Mouse (Mus musculus): ENCODE measurements around the gene a. TPM values are rescaled to one million over a fixed set of nuclear protein-coding genes. Genes with fewer than 3 reads are reported as not detected.
A peak's percentile ranks its signal among the peaks of the same experiment; 100 is the strongest.

The a gene
- total and polyA plus RNA-seq, 3 experiments: not detected

GRCm38 (mm10) chr2:155054672-155055071, 263.5 kb downstream of the a start:
- TF ChIP-seq POLR2A (IDR thresholded peaks at IDR 0.05; ENCODE audit: insufficient read depth, low read depth, low read length) (no peak), CTCF (IDR thresholded peaks at IDR 0.05) (no peak), EP300 (IDR thresholded peaks at IDR 0.05; ENCODE audit: insufficient read depth, low read depth, low read length) (no peak)
- Histone ChIP-seq H3K4me3 (no peak overlapping the region), H3K27ac (no peak overlapping the region), H3K9ac (ENCODE audit: low read depth, low read length) (no peak overlapping the region), H3K36me3 (ENCODE audit: control insufficient read depth, insufficient read depth, low read length) (no peaks in the 10 kb centered on the region), H3K4me1 (ENCODE audit: control insufficient read depth, insufficient read depth, low read length) (peaks cover 8% of the 10 kb centered on the region; the same call in 1 of the 2 replicates), H3K27me3 (ENCODE audit: control insufficient read depth, insufficient read depth, low read length) (no peaks in the 10 kb centered on the region), H3K79me2 (replicated peaks; ENCODE audit: control insufficient read depth, insufficient read depth, low read length) (no peaks in the 10 kb centered on the region)
- WGBS: 86% methylated on average over 3 of the region's 3 CpGs
- intact Hi-C loops (cut with DNase I): no loop called here
- no peak for DNase-seq

GRCm38 (mm10) chr2:155056076-155056578, 264.9 kb downstream of the a start:
- no peaks in the 10 kb centered on the region for H3K36me3 ChIP-seq (ENCODE audit: control insufficient read depth, insufficient read depth, low read length)
- TF ChIP-seq POLR2A (IDR thresholded peaks at IDR 0.05; ENCODE audit: insufficient read depth, low read depth, low read length) (no peak), EP300 (IDR thresholded peaks at IDR 0.05; ENCODE audit: insufficient read depth, low read depth, low read length) (no peak), CTCF (IDR thresholded peaks at IDR 0.05) (no peak)
- 68% methylated on average over 5 of the region's 5 CpGs for WGBS
- H3K9ac ChIP-seq (ENCODE audit: low read depth, low read length): no peak overlapping the region
- no peak overlapping the region for H3K4me3 ChIP-seq
- peaks cover 3% of the 10 kb centered on the region; the same call in 1 of the 2 replicates for H3K4me1 ChIP-seq (ENCODE audit: control insufficient read depth, insufficient read depth, low read length)
- no peak for DNase-seq
- intact Hi-C loops (cut with DNase I): no loop called here
- no peaks in the 10 kb centered on the region for H3K27me3 ChIP-seq (ENCODE audit: control insufficient read depth, insufficient read depth, low read length)
- H3K79me2 ChIP-seq (replicated peaks; ENCODE audit: control insufficient read depth, insufficient read depth, low read length): no peaks in the 10 kb centered on the region
- no peak overlapping the region for H3K27ac ChIP-seq

DNA sequence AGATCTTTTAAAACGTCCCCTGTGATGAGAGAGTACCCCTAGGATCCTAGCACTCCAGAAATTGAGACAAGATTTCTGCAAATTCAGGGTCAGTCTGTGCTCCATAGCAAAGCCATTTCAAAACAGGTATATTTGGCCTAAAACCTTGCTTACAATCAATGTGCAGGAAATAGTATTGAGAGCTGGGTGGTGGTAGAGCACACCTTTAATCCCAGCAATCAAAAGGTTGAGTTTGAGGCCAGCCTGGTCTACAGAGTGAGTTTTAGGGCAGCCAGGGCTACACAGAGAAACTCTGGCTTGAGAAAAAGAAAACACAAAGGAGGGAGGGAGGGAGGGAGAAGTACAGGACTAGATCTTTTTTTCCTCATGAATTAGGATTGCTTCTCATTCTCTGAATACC, 266.2 kb downstream of the a start:
- no peak for DNase-seq
- TF ChIP-seq POLR2A (IDR thresholded peaks at IDR 0.05; ENCODE audit: insufficient read depth, low read depth, low read length) (no peak), CTCF (IDR thresholded peaks at IDR 0.05) (no peak), EP300 (IDR thresholded peaks at IDR 0.05; ENCODE audit: insufficient read depth, low read depth, low read length) (no peak)
- Histone ChIP-seq H3K9ac (ENCODE audit: low read depth, low read length) (no peak overlapping the region), H3K79me2 (replicated peaks; ENCODE audit: control insufficient read depth, insufficient read depth, low read length) (no peaks in the 10 kb centered on the region), H3K36me3 (ENCODE audit: control insufficient read depth, insufficient read depth, low read length) (no peaks in the 10 kb centered on the region), H3K27me3 (ENCODE audit: control insufficient read depth, insufficient read depth, low read length) (no peaks in the 10 kb centered on the region), H3K4me3 (no peak overlapping the region), H3K4me1 (ENCODE audit: control insufficient read depth, insufficient read depth, low read length) (peaks cover 1% of the 10 kb centered on the region; the same call in 1 of the 2 replicates), H3K27ac (no peak overlapping the region)
- WGBS: 69% methylated on average over 1 of the region's 1 CpGs
- intact Hi-C loops (cut with DNase I): no loop called here

DNA sequence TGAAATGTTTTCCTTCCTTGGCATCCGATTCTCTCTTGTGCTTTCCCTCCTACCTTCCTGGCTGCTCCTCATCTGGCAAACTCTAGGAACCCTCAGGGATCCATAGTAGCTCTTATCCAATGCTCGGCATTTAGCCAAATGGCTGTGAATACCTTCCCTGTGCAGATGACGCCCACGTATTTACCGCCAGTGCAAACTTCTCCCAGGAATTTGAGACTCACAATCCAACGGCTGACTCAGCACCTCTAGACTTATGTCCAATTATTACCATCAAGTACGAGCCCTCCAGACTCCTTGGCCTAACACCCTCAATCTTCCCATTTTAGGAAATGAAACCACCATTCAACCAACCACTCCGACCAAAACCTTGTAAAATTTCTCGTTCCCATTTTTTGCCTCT, 279.8 kb downstream of the a start:
- TF ChIP-seq CTCF (IDR thresholded peaks at IDR 0.05): no peak
- TF ChIP-seq POLR2A (IDR thresholded peaks at IDR 0.05; ENCODE audit: insufficient read depth, low read depth, low read length): no peak
- no peak for TF ChIP-seq EP300 (IDR thresholded peaks at IDR 0.05; ENCODE audit: insufficient read depth, low read depth, low read length)
- H3K27ac ChIP-seq: no peak overlapping the region
- no peak overlapping the region for H3K9ac ChIP-seq (ENCODE audit: low read depth, low read length)
- peaks cover 6% of the 10 kb centered on the region for H3K4me1 ChIP-seq (ENCODE audit: control insufficient read depth, insufficient read depth, low read length)
- no peak for DNase-seq
- WGBS: 62% methylated on average over 9 of the region's 9 CpGs
- no peaks in the 10 kb centered on the region for H3K79me2 ChIP-seq (replicated peaks; ENCODE audit: control insufficient read depth, insufficient read depth, low read length)
- intact Hi-C loops (cut with DNase I): loop anchor here (5.0 to 10.0 kb wide), 2 partner anchors 61 to 176 kb away; partner anchors contain the start of genes Eif2s2 and Itch
- H3K4me3 ChIP-seq: no peak overlapping the region
- no peaks in the 10 kb centered on the region for H3K27me3 ChIP-seq (ENCODE audit: control insufficient read depth, insufficient read depth, low read length)
- no peaks in the 10 kb centered on the region for H3K36me3 ChIP-seq (ENCODE audit: control insufficient read depth, insufficient read depth, low read length)

DNA sequence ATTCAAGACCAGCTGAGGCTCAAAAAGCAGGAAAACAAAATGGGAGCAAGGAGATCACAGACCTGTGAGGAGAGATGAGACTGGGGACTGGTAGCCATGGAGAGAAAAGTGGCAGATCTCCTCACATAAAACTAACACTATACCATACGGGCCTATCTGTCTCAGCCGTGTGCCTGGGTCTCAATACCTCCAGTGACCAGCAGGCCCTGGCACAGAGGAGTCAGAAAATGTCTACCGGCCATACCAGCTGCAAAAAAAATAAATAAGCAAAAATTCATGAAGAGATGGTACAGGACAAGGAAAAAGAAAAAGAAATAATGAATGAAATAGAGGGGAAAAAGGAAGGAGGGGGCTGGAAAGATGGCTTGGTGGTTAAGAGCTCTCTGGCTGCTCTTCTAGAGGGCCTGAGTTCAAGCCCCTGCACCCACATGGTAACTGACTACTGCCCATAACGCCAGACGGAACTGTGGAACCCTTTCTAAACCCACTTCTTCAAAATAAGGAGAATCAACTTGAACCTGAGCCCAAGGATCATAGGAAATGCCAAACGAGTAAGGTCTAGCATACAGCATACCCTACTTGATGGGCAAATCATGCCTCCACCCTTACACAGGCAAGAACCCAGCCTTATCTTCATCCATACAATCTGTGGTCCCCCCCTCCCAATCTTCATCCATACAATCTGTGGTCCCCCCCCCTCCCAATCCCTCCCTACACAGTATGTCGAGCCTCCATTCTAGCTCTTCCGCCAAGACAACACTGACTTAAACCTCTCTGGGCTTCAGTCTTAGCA, 281.3 kb downstream of the a start:
- no peaks in the 10 kb centered on the region for H3K36me3 ChIP-seq (ENCODE audit: control insufficient read depth, insufficient read depth, low read length)

DNA sequence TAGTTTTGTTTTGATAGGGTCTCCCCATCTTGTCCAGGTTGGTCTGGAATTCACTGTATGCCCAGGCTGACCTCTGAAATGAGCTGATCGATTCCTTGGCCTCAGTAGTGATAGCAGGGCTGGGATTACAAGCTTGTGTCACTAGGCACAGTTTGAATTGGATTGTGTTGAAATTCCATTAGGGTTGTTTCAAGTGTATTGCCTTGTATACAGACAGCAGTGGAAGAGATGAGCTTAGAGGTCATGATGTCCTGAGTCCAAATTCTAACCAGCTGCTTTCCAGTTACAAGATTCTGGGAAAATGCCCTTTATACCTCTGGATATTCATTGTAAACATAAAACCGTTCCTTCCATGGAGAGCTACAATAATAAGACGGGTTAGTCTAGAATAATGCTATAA, 282.1 kb downstream of the a start:
- Histone ChIP-seq H3K27me3 (ENCODE audit: control insufficient read depth, insufficient read depth, low read length) (no peaks in the 10 kb centered on the region), H3K9ac (ENCODE audit: low read depth, low read length) (no peak overlapping the region; the same call in 1 of the 2 replicates), H3K27ac (no peak overlapping the region; the same call in 1 of the 2 replicates), H3K79me2 (replicated peaks; ENCODE audit: control insufficient read depth, insufficient read depth, low read length) (no peaks in the 10 kb centered on the region), H3K4me3 (peak overlapping the region; percentile 78), H3K4me1 (ENCODE audit: control insufficient read depth, insufficient read depth, low read length) (peaks cover 6% of the 10 kb centered on the region), H3K36me3 (ENCODE audit: control insufficient read depth, insufficient read depth, low read length) (no peaks in the 10 kb centered on the region)
- no peak for DNase-seq
- 24% methylated on average over 3 of the region's 3 CpGs for WGBS
- intact Hi-C loops (cut with DNase I): loop anchor here (5.0 to 10.0 kb wide), 2 partner anchors 59 to 179 kb away; partner anchors contain the start of genes Eif2s2 and Itch
- TF ChIP-seq CTCF (IDR thresholded peaks at IDR 0.05) (no peak), EP300 (IDR thresholded peaks at IDR 0.05; ENCODE audit: insufficient read depth, low read depth, low read length) (no peak), POLR2A (IDR thresholded peaks at IDR 0.05; ENCODE audit: insufficient read depth, low read depth, low read length) (no peak)

More for the DNA sequence above, 281.3 kb downstream of the a start:
- Histone ChIP-seq H3K27ac (no peak overlapping the region), H3K79me2 (replicated peaks; ENCODE audit: control insufficient read depth, insufficient read depth, low read length) (no peaks in the 10 kb centered on the region), H3K9ac (ENCODE audit: low read depth, low read length) (no peak overlapping the region), H3K4me3 (no peak overlapping the region), H3K27me3 (ENCODE audit: control insufficient read depth, insufficient read depth, low read length) (no peaks in the 10 kb centered on the region), H3K4me1 (ENCODE audit: control insufficient read depth, insufficient read depth, low read length) (peaks cover 6% of the 10 kb centered on the region)
- intact Hi-C loops (cut with DNase I): loop anchor here (5.0 to 10.0 kb wide), 2 partner anchors 60 to 178 kb away; partner anchors contain the start of genes Eif2s2 and Itch
- WGBS: 90% methylated on average over 8 of the region's 8 CpGs
- no peak for TF ChIP-seq POLR2A (IDR thresholded peaks at IDR 0.05; ENCODE audit: insufficient read depth, low read depth, low read length)
- TF ChIP-seq EP300 (IDR thresholded peaks at IDR 0.05; ENCODE audit: insufficient read depth, low read depth, low read length): no peak
- no peak for TF ChIP-seq CTCF (IDR thresholded peaks at IDR 0.05)
- no peak for DNase-seq
